Mouse (Mus musculus) lung, embryonic 16.5 days (tissue): ENCODE results near the gene Mmp2. TPM values are rescaled to one million over a fixed set of nuclear protein-coding genes. Genes with fewer than 3 reads are reported as not detected.

Experiments
- ATAC-seq: fragments of 200-750 bp; cut with Nextera tagmentation; 2 replicates; pipeline ENCODE4 v1.8.0; 2017; ENCODE audit warnings: low read depth, mild to moderate bottlenecking, moderate library complexity
- H3K27ac ChIP-seq: fragments of 300-500 bp; sonication (generic); 2 replicates; pipeline ENCODE4 v1.5.1; 2014; ENCODE audit warnings: mild to moderate bottlenecking, control low read depth, low read length
- H3K27me3 ChIP-seq: fragments of 300-500 bp; sonication (generic); 2 replicates; pipeline ENCODE4 v1.6.1; 2014; ENCODE audit warnings: low read depth, low read length, mixed read lengths; ENCODE audit not compliant: control insufficient read depth, insufficient read depth
- H3K36me3 ChIP-seq: fragments of 300-500 bp; sonication (generic); 2 replicates; pipeline ENCODE4 v1.6.1; 2014; ENCODE audit warnings: low read length; ENCODE audit not compliant: control insufficient read depth, insufficient read depth
- H3K4me1 ChIP-seq: fragments of 300-500 bp; sonication (generic); replicated peaks from 2 replicates; pipeline ENCODE4 v1.6.1; 2014; ENCODE audit warnings: low read length, mixed read lengths; ENCODE audit not compliant: control insufficient read depth, insufficient read depth
- H3K4me2 ChIP-seq: fragments of 300-500 bp; sonication (generic); 2 replicates; pipeline ENCODE4 v1.6.1; 2014; ENCODE audit warnings: low read depth, low read length, control low read depth
- H3K4me3 ChIP-seq: fragments of 300-500 bp; sonication (generic); 2 replicates; pipeline ENCODE4 v1.5.1; 2014; ENCODE audit warnings: mild to moderate bottlenecking, low read length, control low read depth
- H3K9ac ChIP-seq: fragments of 300-500 bp; sonication (generic); 2 replicates; pipeline ENCODE4 v1.6.1; 2014; ENCODE audit warnings: low read length, control low read depth
- H3K9me3 ChIP-seq: fragments of 300-500 bp; sonication (generic); 2 replicates; pipeline ENCODE4 v1.6.1; 2016; ENCODE audit warnings: low read length; ENCODE audit not compliant: control insufficient read depth
- WGBS: fragments of 180-500 bp; shearing (Covaris S2); extraction: QIAGEN DNeasy Blood & Tissue Kit; methylation state at CpG from one replicate; pipeline ENCODE4 v1.1.7; 2014; 5-methylcytosine and 5-hydroxymethylcytosine counted together
- polyA plus RNA-seq: library from polyadenylated mRNA; unstranded; fragments of >200 nt; fragmentation: Nextera tagmentation; extraction: Ambion mirVana; gene quantifications from 2 replicates; pipeline ENCODE4 v1.2.1, GENCODE M21; 2015

Gene Mmp2
- polyA plus RNA-seq, 1 experiment from 2014 or later: 249 TPM

DNA sequence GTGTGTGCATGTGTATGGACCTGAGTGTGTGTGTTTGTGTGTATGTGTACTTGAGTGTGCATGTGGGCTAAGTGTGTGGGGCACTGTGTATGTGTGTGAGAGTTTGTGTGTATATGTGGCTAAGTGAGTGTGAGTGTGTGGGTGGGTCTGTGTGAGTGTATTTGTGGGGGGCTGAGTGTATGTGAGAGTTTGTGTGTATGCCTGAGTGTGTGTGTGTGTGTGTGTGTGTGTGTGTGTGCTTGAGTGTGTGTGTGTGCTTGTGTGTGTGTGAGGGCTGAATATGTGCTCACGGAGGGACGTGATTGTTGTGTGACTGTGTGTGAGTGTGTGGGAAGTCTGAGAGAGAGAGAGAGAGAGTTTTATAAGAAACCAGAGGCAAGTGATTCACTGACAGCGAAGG, 24.3 kb downstream of the Mmp2 start:
- Histone ChIP-seq H3K4me2 (no peak overlapping the region), H3K9me3 (no peaks in the 10 kb centered on the region), H3K36me3 (peaks cover 6% of the 10 kb centered on the region; the same call in 1 of the 2 replicates), H3K27me3 (peaks cover 2% of the 10 kb centered on the region; the same call in 1 of the 2 replicates), H3K4me1 (peaks cover 56% of the 10 kb centered on the region), H3K27ac (peak overlapping the region; percentile 13; the same call in 1 of the 2 replicates), H3K9ac (no peak overlapping the region), H3K4me3 (no peak overlapping the region)
- ATAC-seq: no peak
- 42% methylated on average over 3 of the region's 3 CpGs for WGBS

DNA sequence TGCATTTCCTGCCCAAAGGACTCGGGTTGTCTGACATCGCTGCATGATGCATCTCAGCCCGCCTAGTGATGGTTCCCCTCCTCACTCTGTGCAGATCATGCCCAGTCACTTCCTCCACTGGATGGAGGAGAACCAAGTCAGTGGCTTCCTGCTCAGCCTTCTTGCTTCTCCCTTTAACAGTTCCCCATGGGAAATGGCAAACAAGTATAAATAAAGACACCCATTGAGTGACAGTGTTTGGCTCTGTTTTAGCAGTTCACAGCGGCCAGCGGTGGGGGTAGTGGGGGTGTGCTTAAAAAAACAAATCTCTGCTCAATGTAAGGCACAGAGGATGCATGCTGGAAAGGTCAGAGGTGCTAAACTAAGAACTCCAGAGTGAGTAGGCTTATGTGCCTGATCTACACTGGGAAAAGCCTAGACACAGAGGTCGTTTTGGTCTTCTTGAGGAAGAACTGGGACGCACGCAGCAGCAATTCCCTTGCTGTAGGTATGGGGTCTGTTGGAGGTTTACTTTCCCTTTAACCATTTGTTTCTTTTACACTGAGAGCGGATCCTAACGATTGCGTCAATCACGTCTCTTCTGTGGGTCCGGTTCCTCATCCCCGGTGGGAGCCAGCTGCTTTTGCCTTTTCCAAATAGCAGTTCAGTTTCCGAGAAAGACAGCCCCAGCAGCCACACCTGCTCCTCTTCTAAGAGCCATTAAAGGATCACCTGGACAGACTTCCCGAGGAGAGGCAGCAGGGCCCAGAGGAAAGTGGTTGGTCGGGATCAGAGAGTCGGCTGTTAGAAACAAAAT, 26.3 kb downstream of the Mmp2 start:
- Histone ChIP-seq H3K4me3 (no peak overlapping the region), H3K4me2 (no peak overlapping the region), H3K27ac (no peak overlapping the region), H3K9me3 (no peaks in the 10 kb centered on the region), H3K4me1 (peaks cover 41% of the 10 kb centered on the region), H3K9ac (no peak overlapping the region), H3K36me3 (0 out of 2 replicates have a peak, but pooled peaks cover 4% of the 10 kb centered on the region), H3K27me3 (peaks cover 2% of the 10 kb centered on the region; the same call in 1 of the 2 replicates)
- WGBS: 35% methylated on average over 18 of the region's 18 CpGs
- peak; percentile 10; the same call in 1 of the 2 replicates for ATAC-seq

- Histone ChIP-seq H3K4me3 (no peak overlapping the region), H3K9ac (no peak overlapping the region; the same call in 1 of the 2 replicates)
Observed at GRCm38 (mm10) chr8:92854673-92855072, 27.6 kb downstream of the Mmp2 start.

GRCm38 (mm10) chr8:92855171-92855894, 28.2 kb downstream of the Mmp2 start, which contains the start of gene Lpcat2:
Gene Lpcat2 (plus strand): TSS chr8:92855339.
- H3K27ac ChIP-seq: no peak within 1 kb of the TSS
- H3K4me2 ChIP-seq: peak within 1 kb of the TSS; percentile 76
- WGBS: 2% methylated on average over 50 of the region's 50 CpGs
- H3K9ac ChIP-seq: peak within 1 kb of the TSS; percentile 72
- peaks cover 2% of the 10 kb centered on the region; the same call in 1 of the 2 replicates for H3K27me3 ChIP-seq
- 0 out of 2 replicates have a peak, but pooled peaks cover 4% of the 10 kb centered on the region for H3K36me3 ChIP-seq
- no peaks in the 10 kb centered on the region for H3K9me3 ChIP-seq
- peaks cover 33% of the 10 kb centered on the region for H3K4me1 ChIP-seq
- H3K4me3 ChIP-seq: peak within 1 kb of the TSS; percentile 63
- ATAC-seq: peak; percentile 64

More at GRCm38 (mm10) chr8:92854673-92855072, 27.6 kb downstream of the Mmp2 start:
- no peak overlapping the region for H3K27ac ChIP-seq
- WGBS: 72% methylated on average over 3 of the region's 3 CpGs
- peak overlapping the region; percentile 76 for H3K4me2 ChIP-seq
- H3K9me3 ChIP-seq: no peaks in the 10 kb centered on the region
- peaks cover 37% of the 10 kb centered on the region for H3K4me1 ChIP-seq
- ATAC-seq: no peak
- 0 out of 2 replicates have a peak, but pooled peaks cover 4% of the 10 kb centered on the region for H3K36me3 ChIP-seq
- peaks cover 2% of the 10 kb centered on the region; the same call in 1 of the 2 replicates for H3K27me3 ChIP-seq

DNA sequence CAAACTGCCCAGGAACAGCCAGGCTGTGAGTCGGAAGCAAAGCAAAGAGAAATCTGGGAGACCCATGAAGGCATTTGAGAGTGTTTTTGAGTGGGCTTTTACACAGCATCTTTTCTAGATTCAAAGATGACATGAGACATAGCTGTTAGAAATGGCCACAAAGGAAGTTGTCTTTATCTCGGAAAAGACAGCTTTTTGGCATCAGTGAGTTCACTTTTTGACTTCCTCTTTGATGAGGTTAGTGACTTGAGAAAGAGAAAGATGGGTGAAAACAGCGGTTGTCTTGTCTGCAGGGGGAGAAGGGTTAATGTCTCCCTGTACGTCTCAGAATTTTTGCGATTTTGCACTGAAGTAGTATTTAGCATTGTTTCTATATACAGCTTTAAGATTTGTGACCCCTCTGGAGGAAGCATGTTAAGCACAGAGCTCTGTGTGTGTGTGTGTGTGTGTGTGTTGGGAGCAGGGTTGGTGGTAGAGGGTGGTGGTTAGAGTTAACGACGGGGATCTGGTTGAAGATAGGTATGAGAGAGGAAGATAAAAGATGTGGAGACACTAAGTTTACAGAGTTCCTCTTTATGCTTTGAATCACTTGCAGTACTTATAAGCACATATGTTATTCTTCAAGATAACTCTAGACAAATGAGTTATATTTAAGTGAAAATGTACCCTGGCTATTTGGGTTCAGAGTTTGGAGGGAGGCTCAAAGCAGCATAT, 29.3 kb downstream of the Mmp2 start:
- no peak for ATAC-seq
- 46% methylated on average over 7 of the region's 7 CpGs for WGBS
- H3K4me1 ChIP-seq: peaks cover 24% of the 10 kb centered on the region
- H3K4me2 ChIP-seq: peak overlapping the region; percentile 76
- H3K27ac ChIP-seq: no peak overlapping the region
- H3K27me3 ChIP-seq: peaks cover 2% of the 10 kb centered on the region; the same call in 1 of the 2 replicates
- H3K4me3 ChIP-seq: peak overlapping the region; percentile 63
- peak overlapping the region; percentile 72; the same call in 1 of the 2 replicates for H3K9ac ChIP-seq
- H3K9me3 ChIP-seq: no peaks in the 10 kb centered on the region
- 0 out of 2 replicates have a peak, but pooled peaks cover 4% of the 10 kb centered on the region for H3K36me3 ChIP-seq

DNA sequence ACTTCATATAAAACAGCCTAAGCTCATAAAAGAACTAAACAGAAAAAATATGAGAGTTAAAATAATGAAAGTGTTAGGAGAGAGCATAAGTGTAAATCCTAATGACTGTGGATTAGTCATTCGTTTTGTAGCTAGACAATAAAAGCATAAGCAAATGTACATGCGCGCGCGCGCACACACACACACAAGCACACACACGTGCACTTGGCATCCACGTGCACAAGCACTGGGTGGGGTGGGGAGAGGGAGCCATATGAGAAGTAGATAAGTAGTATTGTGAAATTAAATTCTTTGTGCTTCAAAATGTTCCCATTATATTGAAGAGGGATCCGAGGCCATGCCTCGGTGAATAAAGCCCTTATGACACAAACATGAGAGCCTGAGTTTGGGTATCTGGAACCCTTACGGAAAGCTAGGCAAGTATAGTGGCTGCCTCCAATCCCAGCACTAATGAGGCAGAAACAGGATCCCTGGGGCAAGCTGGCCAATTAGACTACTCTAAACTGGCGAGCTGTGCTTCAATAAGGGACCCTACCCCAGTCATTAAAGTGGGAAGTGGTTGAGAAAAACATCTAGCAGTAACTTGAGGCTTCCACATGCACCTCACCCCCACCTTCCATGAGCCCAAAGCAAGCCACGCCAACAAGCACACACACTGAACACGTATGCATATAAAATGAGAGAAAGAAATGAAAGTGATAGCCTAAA, 31.5 kb downstream of the Mmp2 start:
- H3K27me3 ChIP-seq: peaks cover 2% of the 10 kb centered on the region; the same call in 1 of the 2 replicates
- 0 out of 2 replicates have a peak, but pooled peaks cover 11% of the 10 kb centered on the region for H3K4me1 ChIP-seq
- WGBS: 89% methylated on average over 14 of the region's 14 CpGs
- H3K36me3 ChIP-seq: no peaks in the 10 kb centered on the region
- no peak overlapping the region for H3K4me2 ChIP-seq
- no peak overlapping the region for H3K27ac ChIP-seq
- no peak overlapping the region for H3K9ac ChIP-seq
- no peak for ATAC-seq
- no peak overlapping the region for H3K4me3 ChIP-seq
- no peaks in the 10 kb centered on the region for H3K9me3 ChIP-seq

- 88% methylated on average over 1 of the region's 1 CpGs for WGBS
- H3K4me2 ChIP-seq: no peak overlapping the region
- H3K9ac ChIP-seq: no peak overlapping the region
- ATAC-seq: no peak
- no peak overlapping the region for H3K27ac ChIP-seq
- no peak overlapping the region for H3K4me3 ChIP-seq
- no peaks in the 10 kb centered on the region for H3K27me3 ChIP-seq
- no peaks in the 10 kb centered on the region for H3K36me3 ChIP-seq
- no peaks in the 10 kb centered on the region for H3K9me3 ChIP-seq
- no peaks in the 10 kb centered on the region for H3K4me1 ChIP-seq
Observed at GRCm38 (mm10) chr8:92861977-92862376, 34.9 kb downstream of the Mmp2 start.

DNA sequence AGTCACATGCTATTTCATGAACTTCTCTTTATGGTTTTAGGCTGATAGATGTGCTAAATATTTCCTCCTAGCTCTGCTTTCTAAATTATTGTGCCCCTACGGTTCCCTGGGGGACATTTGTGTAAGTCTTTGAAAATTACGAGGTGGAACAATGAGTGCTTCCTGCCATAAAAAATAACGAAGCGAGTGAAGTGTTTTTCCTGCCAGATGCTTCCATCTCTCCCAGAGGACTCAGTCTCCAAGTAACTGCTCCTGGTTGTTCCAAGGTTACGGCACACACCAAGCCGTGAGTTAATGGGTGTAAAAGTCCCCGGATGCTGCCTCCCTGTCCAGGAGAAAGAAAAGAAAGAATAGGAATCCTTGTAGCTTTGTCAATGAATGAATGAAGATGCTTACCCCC, 43.2 kb downstream of the Mmp2 start:
- Histone ChIP-seq H3K27me3 (no peaks in the 10 kb centered on the region), H3K27ac (no peak overlapping the region), H3K4me2 (no peak overlapping the region), H3K9ac (no peak overlapping the region), H3K36me3 (no peaks in the 10 kb centered on the region), H3K9me3 (no peaks in the 10 kb centered on the region), H3K4me1 (no peaks in the 10 kb centered on the region), H3K4me3 (no peak overlapping the region)
- 42% methylated on average over 7 of the region's 7 CpGs for WGBS
- no peak for ATAC-seq
